Mouse (Mus musculus) heart, adult 2 months (tissue): ENCODE data around the gene Mmp12.

Experiments used
- CTCF ChIP-seq: fragments of 200-600 bp; IDR thresholded peaks from 2 replicates; pipeline ENCODE4 v1.8.1; 2022; ENCODE audit warnings: antibody characterized with exemption, mild to moderate bottlenecking, moderate library complexity
- EP300 ChIP-seq: fragments of 200-500 bp; IDR thresholded peaks from 2 replicates; pipeline ENCODE4 v1.6.1; 2011; ENCODE audit warnings: low read depth, low read length, control low read depth; ENCODE audit not compliant: insufficient read depth
- POLR2A ChIP-seq: fragments of 200-500 bp; IDR thresholded peaks from 2 replicates; pipeline ENCODE4 v1.6.1; 2011; ENCODE audit warnings: mild to moderate bottlenecking, low read depth, low read length, control low read depth; ENCODE audit not compliant: insufficient read depth

DNA sequence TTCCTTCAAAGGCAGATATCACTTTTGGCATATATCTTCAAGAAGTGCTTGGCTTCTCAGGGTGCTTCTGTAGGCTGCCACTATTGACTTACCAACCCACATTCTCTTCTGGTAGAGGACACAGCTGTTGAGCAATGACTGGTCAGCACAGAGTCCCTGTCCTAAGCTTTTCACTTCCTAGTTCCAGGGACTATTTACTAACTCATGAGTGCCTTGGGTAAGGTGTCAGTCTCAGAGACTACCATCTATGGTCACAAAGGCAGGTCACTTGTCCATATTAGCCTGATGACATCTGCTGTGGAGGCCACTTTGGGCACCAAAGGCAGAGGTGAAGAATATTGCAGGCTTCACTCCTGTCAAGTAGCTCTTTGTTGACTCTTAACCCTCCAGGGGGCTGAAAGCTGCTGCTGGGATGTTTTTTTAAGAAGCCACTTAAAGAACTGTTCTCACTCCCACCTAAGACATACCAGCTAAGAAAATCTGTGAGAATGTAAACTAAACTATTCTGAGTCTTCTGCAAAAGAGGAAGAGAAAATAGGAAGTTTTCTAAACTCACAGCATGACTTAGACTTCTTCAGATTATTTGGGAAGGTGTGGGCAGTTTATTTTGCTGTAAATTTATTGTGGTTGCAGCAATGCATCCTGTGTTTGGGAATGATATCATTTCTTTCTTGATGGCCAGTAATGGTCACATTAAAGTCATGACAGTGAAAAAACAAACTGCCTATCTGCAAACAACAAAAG is 7.3 kb upstream of the Mmp12 start:
- TF ChIP-seq POLR2A (no peak), CTCF (no peak), EP300 (no peak)
